Mouse (Mus musculus) hindbrain, embryonic 11.5 days (tissue): ENCODE results near the gene Mtm1. TPM values are rescaled to one million over a fixed set of nuclear protein-coding genes. Genes with fewer than 3 reads are reported as not detected.

Source experiments
- ATAC-seq: fragments of 200-750 bp; cut with Nextera tagmentation; 2 replicates; pipeline ENCODE4 v1.8.0; 2017; ENCODE audit warnings: mild to moderate bottlenecking, moderate TSS enrichment, moderate library complexity; ENCODE audit not compliant: low FRiP score
- DNase-seq: peaks from one replicate; pipeline ENCODE4 v3.0.0-alpha.2; 2015; ENCODE audit warnings: low spot score
- H3K27ac ChIP-seq: fragments of 300-500 bp; sonication (generic); 2 replicates; pipeline ENCODE4 v1.5.1; 2014; ENCODE audit warnings: mild to moderate bottlenecking, low read depth, low read length
- H3K27me3 ChIP-seq: fragments of 300-500 bp; sonication (generic); 2 replicates; pipeline ENCODE4 v1.6.1; 2014; ENCODE audit warnings: mild to moderate bottlenecking, low read length, moderate library complexity, mixed read lengths; ENCODE audit not compliant: control insufficient read depth, insufficient read depth
- H3K36me3 ChIP-seq: fragments of 300-500 bp; sonication (generic); 2 replicates; pipeline ENCODE4 v1.6.1; 2014; ENCODE audit warnings: mild to moderate bottlenecking, low read length, moderate library complexity, mixed read lengths; ENCODE audit not compliant: control insufficient read depth, insufficient read depth
- H3K4me1 ChIP-seq: fragments of 300-500 bp; sonication (generic); replicated peaks from 2 replicates; pipeline ENCODE4 v1.6.1; 2014; ENCODE audit warnings: low read length, mixed read lengths; ENCODE audit not compliant: control insufficient read depth, insufficient read depth
- H3K4me2 ChIP-seq: fragments of 300-500 bp; sonication (generic); replicated peaks from 2 replicates; pipeline ENCODE4 v1.6.1; 2014; ENCODE audit warnings: mild to moderate bottlenecking, low read depth, low read length
- H3K4me3 ChIP-seq: fragments of 300-500 bp; sonication (generic); 2 replicates; pipeline ENCODE4 v1.5.1; 2014; ENCODE audit warnings: low read depth, low read length
- H3K9ac ChIP-seq: fragments of 300-500 bp; sonication (generic); 2 replicates; pipeline ENCODE4 v1.6.1; 2014; ENCODE audit warnings: low read depth, low read length
- H3K9me3 ChIP-seq: fragments of 300-500 bp; sonication (generic); 2 replicates; pipeline ENCODE4 v1.6.1; 2016; ENCODE audit warnings: low read length; ENCODE audit not compliant: control insufficient read depth
- WGBS: fragments of 180-500 bp; shearing (Covaris S2); extraction: QIAGEN DNeasy Blood & Tissue Kit; methylation state at CpG from one replicate; pipeline ENCODE4 v1.1.7; 2014; 5-methylcytosine and 5-hydroxymethylcytosine counted together
- polyA plus RNA-seq: library from polyadenylated mRNA; unstranded; fragments of >200 nt; fragmentation: Nextera tagmentation; extraction: Ambion mirVana; gene quantifications from 2 replicates; pipeline ENCODE4 v1.2.1, GENCODE M21; 2014

Gene Mtm1
- polyA plus RNA-seq, 1 experiment from 2014 or later, result 3.9 TPM

DNA sequence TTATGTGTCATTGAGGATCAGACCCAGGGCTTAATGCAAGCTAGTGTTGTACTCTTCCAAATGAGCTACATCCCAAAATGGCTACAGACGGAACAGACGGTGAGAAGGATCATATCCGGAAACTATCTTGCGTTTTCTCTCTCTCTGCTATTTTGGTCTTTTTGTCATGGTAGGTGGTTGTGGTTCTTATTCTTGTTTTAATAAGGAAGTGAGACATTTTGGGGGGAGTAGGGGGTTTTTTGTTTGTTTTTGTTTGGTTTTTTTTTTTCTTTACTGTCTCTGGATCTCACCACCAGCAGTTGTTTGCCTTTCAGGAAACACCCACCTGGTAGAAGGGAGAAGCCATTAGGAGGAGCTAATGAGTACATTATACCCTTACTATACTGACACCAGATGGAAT is 50.3 kb downstream of the Mtm1 start:
- Histone ChIP-seq H3K36me3 (no peaks in the 10 kb centered on the region), H3K27ac (no peak overlapping the region), H3K4me3 (no peak overlapping the region), H3K4me1 (no peaks in the 10 kb centered on the region), H3K9ac (no peak overlapping the region), H3K4me2 (no peak overlapping the region), H3K27me3 (no peaks in the 10 kb centered on the region), H3K9me3 (no peaks in the 10 kb centered on the region)
- no peak for ATAC-seq
- 92% methylated on average over 4 of the region's 4 CpGs for WGBS
- DNase-seq, result no peak

DNA sequence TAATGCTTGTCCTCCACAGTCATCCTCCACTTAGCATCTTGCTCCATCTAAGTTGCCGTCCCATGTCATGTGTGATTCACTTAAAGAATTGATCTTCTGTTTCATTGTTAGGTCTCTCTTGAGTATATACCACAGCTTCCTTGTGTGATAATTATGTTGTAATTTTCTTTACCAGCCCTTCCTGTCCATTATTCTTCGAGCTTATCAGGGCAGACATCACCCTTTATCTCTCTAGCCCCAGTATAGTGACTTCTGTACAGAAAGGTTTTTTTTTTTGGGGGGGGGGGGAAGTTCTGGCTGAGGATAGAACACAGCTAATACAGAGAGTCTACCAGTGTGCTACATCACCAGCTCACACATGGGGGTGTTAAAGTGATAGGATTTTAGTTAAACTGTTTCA is 53.7 kb downstream of the Mtm1 start:
- H3K9me3 ChIP-seq, result no peaks in the 10 kb centered on the region
- DNase-seq (no peak), ATAC-seq (no peak)
- H3K4me2 ChIP-seq, result no peak overlapping the region
- no peaks in the 10 kb centered on the region for H3K4me1 ChIP-seq
- no peak overlapping the region for H3K9ac ChIP-seq
- no peak overlapping the region for H3K4me3 ChIP-seq
- 79% methylated on average over 2 of the region's 2 CpGs for WGBS
- H3K27ac ChIP-seq, result no peak overlapping the region
- no peaks in the 10 kb centered on the region for H3K27me3 ChIP-seq
- no peaks in the 10 kb centered on the region for H3K36me3 ChIP-seq

DNA sequence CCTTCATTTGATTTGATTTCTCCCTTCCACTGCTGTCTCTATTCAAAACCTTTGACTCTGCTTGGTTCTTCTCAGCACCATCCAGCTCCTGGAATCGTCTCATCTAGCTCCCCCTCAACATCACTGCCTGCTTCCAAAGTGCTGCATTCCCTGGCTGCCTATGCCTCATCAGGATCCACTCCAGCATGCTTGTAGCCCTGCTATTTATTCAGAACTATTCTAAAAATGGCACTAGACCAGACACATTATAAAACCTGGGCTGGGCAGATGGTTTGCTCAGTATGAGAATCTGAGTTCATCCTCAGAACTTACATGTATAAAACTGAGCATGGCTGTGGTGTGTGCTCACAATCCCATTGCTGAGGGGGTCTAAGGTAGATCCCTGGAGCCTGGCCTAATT is 58.4 kb downstream of the Mtm1 start:
- H3K4me1 ChIP-seq, result no peaks in the 10 kb centered on the region
- no peak overlapping the region for H3K27ac ChIP-seq
- H3K4me3 ChIP-seq, result no peak overlapping the region
- DNase-seq (no peak), ATAC-seq (no peak)
- no peaks in the 10 kb centered on the region for H3K27me3 ChIP-seq
- no peaks in the 10 kb centered on the region for H3K36me3 ChIP-seq
- WGBS, result 89% methylated on average over 1 of the region's 1 CpGs
- no peaks in the 10 kb centered on the region for H3K9me3 ChIP-seq
- H3K9ac ChIP-seq, result no peak overlapping the region
- no peak overlapping the region for H3K4me2 ChIP-seq

DNA sequence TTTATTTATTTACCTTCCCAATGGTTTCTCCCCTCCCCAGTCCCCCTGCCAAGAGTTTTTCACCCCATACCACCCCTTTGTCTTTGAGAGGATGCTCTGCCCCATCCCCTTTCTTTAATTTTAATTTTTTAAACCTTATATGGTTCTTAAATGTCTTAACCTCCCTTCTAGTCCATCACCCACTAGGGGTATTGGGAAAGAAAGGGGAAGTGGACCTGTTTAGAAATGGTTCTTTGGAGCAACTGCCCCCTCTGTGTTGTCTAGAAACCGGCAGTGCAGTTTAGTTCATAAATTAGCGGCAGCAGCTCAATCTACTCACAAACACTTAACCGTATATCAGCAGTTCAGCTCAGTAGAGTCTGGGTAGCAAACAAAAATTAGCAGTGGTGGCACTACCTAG is 63.6 kb downstream of the Mtm1 start:
- H3K27me3 ChIP-seq, result no peaks in the 10 kb centered on the region
- H3K4me1 ChIP-seq, result no peaks in the 10 kb centered on the region
- no peak overlapping the region for H3K4me3 ChIP-seq
- 99% methylated on average over 3 of the region's 3 CpGs for WGBS
- H3K4me2 ChIP-seq, result no peak overlapping the region
- ATAC-seq, result no peak
- no peak overlapping the region for H3K9ac ChIP-seq
- H3K27ac ChIP-seq, result no peak overlapping the region
- DNase-seq, result no peak
- no peaks in the 10 kb centered on the region for H3K9me3 ChIP-seq
- no peaks in the 10 kb centered on the region for H3K36me3 ChIP-seq

DNA sequence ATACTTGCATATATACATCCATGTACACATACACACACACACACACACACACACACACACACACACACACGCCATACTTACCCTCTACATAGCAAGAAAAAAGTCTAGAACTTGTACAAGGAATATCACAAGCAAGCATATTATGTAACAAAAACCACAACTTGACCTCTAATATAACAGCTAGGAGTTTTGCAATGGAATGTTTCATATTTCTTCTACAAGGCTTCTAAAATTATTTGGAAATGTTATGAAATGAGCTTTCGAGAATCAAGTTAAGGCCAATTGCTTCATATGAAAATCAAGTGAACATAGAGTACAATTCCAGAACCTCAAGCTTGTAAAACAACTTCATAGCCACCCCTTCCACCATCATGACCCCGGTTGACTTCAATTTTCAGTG is 74.9 kb downstream of the Mtm1 start:
- H3K27ac ChIP-seq, result no peak overlapping the region
- ATAC-seq (no peak), DNase-seq (no peak)
- H3K36me3 ChIP-seq, result no peaks in the 10 kb centered on the region
- 87% methylated on average over 3 of the region's 3 CpGs for WGBS
- H3K4me2 ChIP-seq, result no peak overlapping the region
- no peak overlapping the region for H3K9ac ChIP-seq
- no peaks in the 10 kb centered on the region for H3K27me3 ChIP-seq
- no peaks in the 10 kb centered on the region for H3K9me3 ChIP-seq
- H3K4me3 ChIP-seq, result no peak overlapping the region
- no peaks in the 10 kb centered on the region for H3K4me1 ChIP-seq

DNA sequence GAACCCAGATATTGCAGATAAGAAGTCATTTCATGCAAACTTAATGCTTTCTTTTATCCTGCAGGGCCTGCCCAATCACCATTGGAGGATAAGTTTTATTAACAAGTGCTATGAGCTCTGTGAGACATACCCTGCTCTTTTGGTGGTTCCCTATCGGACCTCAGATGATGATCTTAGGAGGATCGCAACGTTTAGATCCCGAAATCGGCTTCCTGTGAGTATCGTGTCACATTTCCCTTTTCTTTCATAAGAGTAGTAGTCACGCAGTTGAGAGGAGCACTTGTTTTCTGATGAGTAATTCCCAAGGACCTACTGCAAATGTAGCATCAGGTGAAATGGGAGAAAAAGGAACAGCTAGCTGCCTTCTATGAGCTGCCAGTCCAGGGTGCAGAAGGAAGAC is 76.5 kb downstream of the Mtm1 start:
- Histone ChIP-seq H3K36me3 (no peaks in the 10 kb centered on the region), H3K4me1 (no peaks in the 10 kb centered on the region), H3K4me3 (no peak overlapping the region), H3K4me2 (no peak overlapping the region), H3K27ac (no peak overlapping the region), H3K27me3 (no peaks in the 10 kb centered on the region), H3K9ac (no peak overlapping the region), H3K9me3 (no peaks in the 10 kb centered on the region)
- DNase-seq (no peak), ATAC-seq (no peak)
- 93% methylated on average over 7 of the region's 7 CpGs for WGBS

DNA sequence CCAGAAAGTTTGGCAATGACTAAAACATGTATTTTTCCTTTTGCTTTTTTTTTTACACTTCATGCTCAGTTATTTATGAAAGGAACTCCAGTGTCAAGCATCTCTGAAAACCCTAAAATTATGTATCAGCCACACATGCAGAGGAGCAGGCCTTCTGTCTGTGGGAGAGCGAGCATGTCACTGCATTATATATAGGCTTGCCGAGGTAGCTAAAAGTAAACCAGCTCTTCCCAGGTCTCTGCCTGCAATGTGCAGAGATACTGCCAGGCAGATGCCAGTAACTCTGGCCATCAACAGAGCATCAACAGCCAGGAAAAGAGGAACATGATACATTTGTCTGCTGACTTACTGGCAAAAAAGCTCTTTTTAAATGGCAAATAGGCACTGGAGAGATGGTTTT is 83.6 kb downstream of the Mtm1 start:
- 76% methylated on average over 2 of the region's 2 CpGs for WGBS
- H3K36me3 ChIP-seq, result no peaks in the 10 kb centered on the region

DNA sequence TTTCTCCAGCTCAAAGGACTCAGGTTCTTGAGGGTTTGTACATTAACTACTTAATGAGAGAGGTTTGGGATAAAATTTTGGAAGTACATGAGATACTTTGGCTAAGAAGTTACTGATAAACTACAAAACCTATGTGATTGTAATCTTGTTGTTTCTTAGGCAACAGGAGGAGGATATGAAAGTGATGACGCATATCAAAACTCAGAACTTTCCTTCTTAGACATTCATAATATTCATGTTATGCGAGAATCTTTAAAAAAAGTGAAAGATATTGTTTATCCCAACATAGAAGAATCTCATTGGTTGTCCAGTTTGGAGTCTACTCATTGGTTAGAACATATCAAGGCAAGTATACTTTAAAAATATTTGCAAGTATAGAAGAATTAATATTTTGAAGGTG is 85.4 kb downstream of the Mtm1 start:
- Histone ChIP-seq H3K36me3 (no peaks in the 10 kb centered on the region), H3K27me3 (no peaks in the 10 kb centered on the region), H3K4me2 (no peak overlapping the region), H3K9ac (no peak overlapping the region), H3K4me3 (no peak overlapping the region), H3K4me1 (no peaks in the 10 kb centered on the region), H3K9me3 (no peaks in the 10 kb centered on the region), H3K27ac (no peak overlapping the region)
- DNase-seq (no peak), ATAC-seq (no peak)
- WGBS, result 85% methylated on average over 2 of the region's 2 CpGs

More for the DNA sequence above, 83.6 kb downstream of the Mtm1 start:
- Histone ChIP-seq H3K4me3 (no peak overlapping the region), H3K4me1 (no peaks in the 10 kb centered on the region), H3K9ac (no peak overlapping the region), H3K4me2 (no peak overlapping the region), H3K27ac (no peak overlapping the region), H3K9me3 (no peaks in the 10 kb centered on the region), H3K27me3 (no peaks in the 10 kb centered on the region)
- DNase-seq (no peak), ATAC-seq (no peak)

DNA sequence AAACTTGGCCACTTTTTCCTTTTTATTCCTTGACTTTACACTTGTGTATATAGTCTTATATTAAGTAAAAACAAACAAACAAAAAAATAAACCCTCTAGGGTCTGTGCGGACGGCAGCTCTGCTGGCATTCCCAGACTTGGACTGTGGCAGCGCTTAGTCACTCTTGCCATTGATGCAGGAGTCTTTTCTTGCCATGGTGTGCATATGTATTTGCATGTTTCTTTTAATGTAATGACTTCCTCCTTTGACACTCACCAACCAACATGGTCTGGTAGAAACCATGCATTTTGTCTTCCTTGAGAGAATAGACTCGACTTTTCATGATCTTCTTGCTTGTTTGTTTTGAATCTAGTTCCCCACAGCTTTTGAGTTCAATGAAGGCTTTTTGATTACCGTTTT is 91.6 kb downstream of the Mtm1 start:
- no peak overlapping the region for H3K9ac ChIP-seq
- H3K4me1 ChIP-seq, result no peaks in the 10 kb centered on the region
- no peaks in the 10 kb centered on the region for H3K9me3 ChIP-seq
- no peaks in the 10 kb centered on the region for H3K27me3 ChIP-seq
- no peak overlapping the region for H3K27ac ChIP-seq
- ATAC-seq (no peak), DNase-seq (no peak)
- no peak overlapping the region for H3K4me3 ChIP-seq
- H3K36me3 ChIP-seq, result no peaks in the 10 kb centered on the region
- WGBS, result 93% methylated on average over 5 of the region's 5 CpGs
- no peak overlapping the region for H3K4me2 ChIP-seq
